Mouse (Mus musculus): ENCODE measurements around the gene Cep250. TPM values are rescaled to one million over a fixed set of nuclear protein-coding genes. Genes with fewer than 3 reads are reported as not detected.

Cep250 gene
- polyA plus RNA-seq, 1 experiment from 2014 or later: 6.9 TPM

DNA sequence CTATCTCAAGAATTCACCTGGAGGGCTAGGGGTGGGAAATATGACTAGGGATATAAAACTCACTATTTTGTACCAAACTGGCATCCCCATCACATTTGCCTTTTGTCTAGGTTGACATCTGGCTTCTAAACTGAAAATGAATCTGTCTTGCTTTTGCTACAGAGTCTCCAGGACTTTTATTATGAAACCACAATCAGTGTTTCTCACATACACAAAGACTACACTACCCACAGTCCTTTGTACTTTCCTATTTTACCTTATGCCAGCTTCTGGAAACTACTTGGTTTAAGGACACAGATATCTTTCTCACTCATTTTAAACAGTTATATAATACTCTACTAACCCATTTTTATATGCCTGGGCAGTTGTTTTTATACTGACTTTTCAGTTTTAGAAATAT, 69.2 kb downstream of the Cep250 start:
- H3K4me2 ChIP-seq (ENCODE audit: low read depth, low read length): no peak overlapping the region
- H3K4me3 ChIP-seq (ENCODE audit: low read length): no peak overlapping the region
- H3K9me3 ChIP-seq (replicated peaks; ENCODE audit: control insufficient read depth, low read length): no peaks in the 10 kb centered on the region
- H3K4me1 ChIP-seq (ENCODE audit: control insufficient read depth, insufficient read depth, low read length): no peaks in the 10 kb centered on the region
- no peaks in the 10 kb centered on the region for H3K27me3 ChIP-seq (ENCODE audit: control insufficient read depth, insufficient read depth, low read length)
- no peak overlapping the region for H3K9ac ChIP-seq (ENCODE audit: low read length)
- ATAC-seq (replicated peaks; ENCODE audit: extremely low read depth, insufficient read depth, low FRiP score): no peak
- H3K36me3 ChIP-seq (ENCODE audit: control insufficient read depth, insufficient read depth): no peaks in the 10 kb centered on the region
- H3K27ac ChIP-seq (ENCODE audit: low read length): no peak overlapping the region

DNA sequence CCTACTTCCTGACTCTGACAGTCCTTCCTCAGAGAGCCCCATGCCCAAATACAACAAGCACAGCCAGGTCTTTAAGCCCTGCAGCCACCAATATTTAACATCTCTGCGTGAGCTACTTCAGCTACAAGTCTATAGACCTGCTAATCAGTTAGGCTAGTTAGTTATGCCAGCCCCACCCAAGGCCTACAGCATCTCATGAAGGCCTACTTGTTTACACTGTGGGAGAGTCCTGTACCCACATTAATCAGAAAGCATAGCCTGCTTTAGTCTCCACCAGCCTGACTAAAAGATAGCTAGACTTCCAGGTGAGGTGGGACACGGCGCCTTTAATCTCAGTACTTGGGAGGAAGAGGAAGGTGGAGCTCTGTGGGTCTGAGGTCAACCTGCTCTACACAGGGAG, 83.1 kb downstream of the Cep250 start:
- Histone ChIP-seq H3K4me3 (ENCODE audit: low read length) (no peak overlapping the region), H3K9ac (ENCODE audit: low read length) (no peak overlapping the region), H3K27ac (ENCODE audit: low read length) (no peak overlapping the region), H3K36me3 (ENCODE audit: control insufficient read depth, insufficient read depth) (no peaks in the 10 kb centered on the region), H3K4me1 (ENCODE audit: control insufficient read depth, insufficient read depth, low read length) (no peaks in the 10 kb centered on the region), H3K9me3 (replicated peaks; ENCODE audit: control insufficient read depth, low read length) (no peaks in the 10 kb centered on the region), H3K4me2 (ENCODE audit: low read depth, low read length) (no peak overlapping the region), H3K27me3 (ENCODE audit: control insufficient read depth, insufficient read depth, low read length) (no peaks in the 10 kb centered on the region)
- WGBS: 84% methylated on average over 3 of the region's 3 CpGs
- no peak for ATAC-seq (replicated peaks; ENCODE audit: extremely low read depth, insufficient read depth, low FRiP score)

DNA sequence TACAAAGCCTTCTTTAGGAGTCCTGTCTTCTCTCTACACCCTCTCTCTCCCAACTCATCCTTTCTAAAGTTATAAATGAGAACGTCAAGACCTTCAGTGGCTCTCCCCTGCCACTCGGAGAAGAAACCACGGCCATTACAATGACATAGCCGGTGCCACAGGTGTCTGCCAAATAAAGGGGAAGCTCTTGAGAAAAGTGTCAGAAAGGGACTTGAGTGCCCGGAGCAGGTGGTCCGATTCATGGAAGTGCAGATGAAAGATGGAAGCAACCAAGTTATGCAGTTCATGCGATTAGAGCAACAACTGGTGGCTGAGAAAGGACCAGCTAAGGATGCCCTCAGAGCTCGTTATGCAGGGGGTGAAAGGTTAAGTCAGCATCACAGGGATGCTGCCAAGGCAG, 86.6 kb downstream of the Cep250 start:
- Histone ChIP-seq H3K27ac (ENCODE audit: low read length) (no peak overlapping the region), H3K4me2 (ENCODE audit: low read depth, low read length) (no peak overlapping the region), H3K27me3 (ENCODE audit: control insufficient read depth, insufficient read depth, low read length) (peaks cover 8% of the 10 kb centered on the region), H3K9ac (ENCODE audit: low read length) (no peak overlapping the region), H3K36me3 (ENCODE audit: control insufficient read depth, insufficient read depth) (no peaks in the 10 kb centered on the region), H3K9me3 (replicated peaks; ENCODE audit: control insufficient read depth, low read length) (no peaks in the 10 kb centered on the region), H3K4me1 (ENCODE audit: control insufficient read depth, insufficient read depth, low read length) (no peaks in the 10 kb centered on the region), H3K4me3 (ENCODE audit: low read length) (no peak overlapping the region)
- no peak for ATAC-seq (replicated peaks; ENCODE audit: extremely low read depth, insufficient read depth, low FRiP score)
- WGBS: 76% methylated on average over 8 of the region's 8 CpGs

DNA sequence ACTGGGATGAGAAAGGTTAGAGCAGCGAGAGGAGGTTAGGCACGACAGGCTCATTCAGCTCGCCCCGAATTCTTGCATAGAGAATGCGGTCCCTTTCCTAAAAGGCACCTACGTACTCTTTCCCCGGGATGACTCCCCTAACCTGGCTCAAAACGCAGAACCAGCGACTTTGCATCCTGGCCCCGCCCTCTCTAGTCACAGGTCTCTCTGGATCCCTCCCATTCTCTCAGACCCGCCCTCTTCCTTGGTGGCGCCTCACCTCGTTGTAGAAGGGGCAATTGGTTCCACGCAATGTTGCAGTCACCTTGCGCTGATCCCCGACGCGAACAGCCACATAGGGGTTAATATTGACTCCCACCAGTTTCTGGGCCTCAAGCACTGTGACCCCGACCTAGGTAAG, 91.7 kb downstream of the Cep250 start:
- Histone ChIP-seq H3K9me3 (replicated peaks; ENCODE audit: control insufficient read depth, low read length) (no peaks in the 10 kb centered on the region), H3K36me3 (ENCODE audit: control insufficient read depth, insufficient read depth) (no peaks in the 10 kb centered on the region), H3K9ac (ENCODE audit: low read length) (no peak overlapping the region), H3K27ac (ENCODE audit: low read length) (no peak overlapping the region), H3K4me3 (ENCODE audit: low read length) (no peak overlapping the region), H3K4me1 (ENCODE audit: control insufficient read depth, insufficient read depth, low read length) (no peaks in the 10 kb centered on the region), H3K4me2 (ENCODE audit: low read depth, low read length) (no peak overlapping the region), H3K27me3 (ENCODE audit: control insufficient read depth, insufficient read depth, low read length) (peaks cover 17% of the 10 kb centered on the region)
- 8% methylated on average over 19 of the region's 19 CpGs for WGBS
- no peak for ATAC-seq (replicated peaks; ENCODE audit: extremely low read depth, insufficient read depth, low FRiP score)

Other genes starting within 250 kb of the Cep250 start
- 27.3 and 28.8 TPM in 2 replicates for gene Edem2, start 227.0 kb upstream of the Cep250 start, polyA plus RNA-seq (2015; fragmentation: Nextera tagmentation; extraction: Ambion mirVana)
- not detected in 2 replicates for gene Gm17581, start 220.6 kb upstream of the Cep250 start, polyA plus RNA-seq (2015; fragmentation: Nextera tagmentation; extraction: Ambion mirVana)
- gene Procr, start 205.3 kb upstream of the Cep250 start, polyA plus RNA-seq (2015; fragmentation: Nextera tagmentation; extraction: Ambion mirVana): 7.3 and 7.5 TPM in 2 replicates
- gene Mmp24, start 181.1 kb upstream of the Cep250 start, polyA plus RNA-seq (2015; fragmentation: Nextera tagmentation; extraction: Ambion mirVana): 0.04 TPM in 1 of 2 replicates, not detected in the other
- gene BC029722, start 137.0 kb upstream of the Cep250 start, polyA plus RNA-seq (2015; fragmentation: Nextera tagmentation; extraction: Ambion mirVana): 17.4 and 17.7 TPM in 2 replicates
- 125 and 140 TPM in 2 replicates for gene Eif6, start 129.5 kb upstream of the Cep250 start, polyA plus RNA-seq (2015; fragmentation: Nextera tagmentation; extraction: Ambion mirVana)
- gene Fam83c, start 121.6 kb upstream of the Cep250 start, polyA plus RNA-seq (2015; fragmentation: Nextera tagmentation; extraction: Ambion mirVana): 0.05 and 0.07 TPM in 2 replicates
- gene Uqcc1, start 26.1 kb upstream of the Cep250 start, polyA plus RNA-seq (2015; fragmentation: Nextera tagmentation; extraction: Ambion mirVana): 127 and 129 TPM in 2 replicates
- gene Gm15557, start 15.7 kb upstream of the Cep250 start, polyA plus RNA-seq (2015; fragmentation: Nextera tagmentation; extraction: Ambion mirVana): not detected in 2 replicates
- gene Gdf5, start 11.1 kb upstream of the Cep250 start, polyA plus RNA-seq (2015; fragmentation: Nextera tagmentation; extraction: Ambion mirVana): 0.26 and 0.39 TPM in 2 replicates
- gene 6430550D23Rik, start 51.5 kb downstream of the Cep250 start, polyA plus RNA-seq (2015; fragmentation: Nextera tagmentation; extraction: Ambion mirVana): 0.96 and 1.1 TPM in 2 replicates
- gene Ergic3, start 51.6 kb downstream of the Cep250 start, polyA plus RNA-seq (2015; fragmentation: Nextera tagmentation; extraction: Ambion mirVana): 143 and 162 TPM in 2 replicates
- not detected in 2 replicates for gene Fer1l4, start 96.5 kb downstream of the Cep250 start, polyA plus RNA-seq (2015; fragmentation: Nextera tagmentation; extraction: Ambion mirVana)
- gene Spag4, start 108.7 kb downstream of the Cep250 start, polyA plus RNA-seq (2015; fragmentation: Nextera tagmentation; extraction: Ambion mirVana): 1.4 and 1.6 TPM in 2 replicates
- gene Cpne1, start 155.5 kb downstream of the Cep250 start, polyA plus RNA-seq (2015; fragmentation: Nextera tagmentation; extraction: Ambion mirVana): 27.9 and 29.2 TPM in 2 replicates
- gene Rbm12, start 155.5 kb downstream of the Cep250 start, polyA plus RNA-seq (2015; fragmentation: Nextera tagmentation; extraction: Ambion mirVana): 17.7 and 20.7 TPM in 2 replicates
- gene Gm28036, start 170.6 kb downstream of the Cep250 start, polyA plus RNA-seq (2015; fragmentation: Nextera tagmentation; extraction: Ambion mirVana): 10.8 and 14.1 TPM in 2 replicates
- gene Romo1, start 187.6 kb downstream of the Cep250 start, polyA plus RNA-seq (2015; fragmentation: Nextera tagmentation; extraction: Ambion mirVana): 338 and 361 TPM in 2 replicates
- 70.3 and 75.0 TPM in 2 replicates for gene Nfs1, start 187.7 kb downstream of the Cep250 start, polyA plus RNA-seq (2015; fragmentation: Nextera tagmentation; extraction: Ambion mirVana)
- gene Rbm39, start 223.8 kb downstream of the Cep250 start, polyA plus RNA-seq (2015; fragmentation: Nextera tagmentation; extraction: Ambion mirVana): 355 and 375 TPM in 2 replicates
- gene Phf20, start 240.0 kb downstream of the Cep250 start, polyA plus RNA-seq (2015; fragmentation: Nextera tagmentation; extraction: Ambion mirVana): 43.0 and 46.5 TPM in 2 replicates